Mouse (Mus musculus): ENCODE results near the gene Cdc42ep4.

The Cdc42ep4 gene

DNA sequence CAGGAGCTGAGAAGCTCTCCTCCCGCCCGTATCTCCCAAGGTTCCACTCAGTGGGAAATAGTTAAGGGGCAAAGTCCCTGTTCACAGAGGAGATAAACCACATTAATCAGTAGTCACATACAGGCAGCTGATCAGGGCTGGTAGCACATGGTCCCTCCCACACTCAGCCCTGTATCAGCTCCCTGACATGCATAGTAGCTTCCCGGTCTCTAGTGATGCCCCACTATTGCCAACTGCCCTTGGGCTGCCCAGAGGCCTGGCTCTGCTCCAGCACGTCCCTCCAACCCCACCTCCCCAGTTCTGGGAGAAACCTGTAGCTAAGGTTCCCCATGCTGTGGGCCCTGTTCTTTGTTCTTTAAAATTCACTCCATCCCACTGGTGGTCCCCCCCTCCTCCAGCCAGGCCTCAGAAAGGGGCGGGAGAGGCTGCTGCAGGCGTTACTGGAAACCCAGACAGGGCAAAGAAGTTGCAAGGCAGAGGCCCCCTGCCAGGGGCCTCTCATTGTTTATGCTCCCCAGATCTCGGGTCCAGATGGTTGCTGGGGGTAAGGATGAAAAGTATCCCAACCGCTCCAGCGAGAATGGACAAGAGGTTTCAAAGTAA, 1.8 kb downstream of the Cdc42ep4 start:
- no peak for ATAC-seq (ENCODE audit: low TSS enrichment)

DNA sequence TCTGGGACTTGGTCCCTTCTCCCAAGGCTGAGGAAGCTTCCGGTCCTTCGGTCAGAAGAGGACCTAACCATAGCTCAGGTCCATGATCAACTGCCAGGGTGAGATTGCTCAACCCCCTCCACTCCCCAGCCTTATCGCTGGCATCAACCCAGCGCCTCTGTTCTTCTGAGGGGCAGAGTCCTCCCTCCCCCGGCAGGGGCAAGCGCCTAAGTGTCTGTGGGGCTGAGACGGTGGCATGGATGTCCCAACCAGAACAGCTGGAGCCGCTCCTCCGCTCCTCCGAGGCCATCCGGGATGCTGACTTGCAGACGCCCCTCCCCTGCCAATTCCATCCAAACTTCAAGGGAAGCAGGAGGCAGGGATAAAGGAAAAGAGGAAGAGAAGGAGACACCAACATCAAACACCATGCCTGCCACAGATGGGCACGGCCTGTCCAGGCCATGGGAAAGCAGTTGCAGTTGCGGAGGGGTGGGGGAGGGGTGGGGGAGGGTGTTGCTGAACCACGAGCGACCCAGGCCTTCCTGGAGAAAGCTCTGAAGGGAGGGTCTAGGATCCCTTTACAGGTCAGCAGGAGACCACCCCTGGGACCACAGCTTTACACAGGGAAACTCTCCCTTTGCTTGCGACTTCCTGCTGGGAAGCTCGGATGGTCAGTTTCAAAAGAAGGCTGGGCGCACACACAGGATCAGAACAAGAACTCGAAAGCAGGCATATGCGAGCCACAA, 2.7 kb downstream of the Cdc42ep4 start:
- ATAC-seq (ENCODE audit: low TSS enrichment), result no peak

DNA sequence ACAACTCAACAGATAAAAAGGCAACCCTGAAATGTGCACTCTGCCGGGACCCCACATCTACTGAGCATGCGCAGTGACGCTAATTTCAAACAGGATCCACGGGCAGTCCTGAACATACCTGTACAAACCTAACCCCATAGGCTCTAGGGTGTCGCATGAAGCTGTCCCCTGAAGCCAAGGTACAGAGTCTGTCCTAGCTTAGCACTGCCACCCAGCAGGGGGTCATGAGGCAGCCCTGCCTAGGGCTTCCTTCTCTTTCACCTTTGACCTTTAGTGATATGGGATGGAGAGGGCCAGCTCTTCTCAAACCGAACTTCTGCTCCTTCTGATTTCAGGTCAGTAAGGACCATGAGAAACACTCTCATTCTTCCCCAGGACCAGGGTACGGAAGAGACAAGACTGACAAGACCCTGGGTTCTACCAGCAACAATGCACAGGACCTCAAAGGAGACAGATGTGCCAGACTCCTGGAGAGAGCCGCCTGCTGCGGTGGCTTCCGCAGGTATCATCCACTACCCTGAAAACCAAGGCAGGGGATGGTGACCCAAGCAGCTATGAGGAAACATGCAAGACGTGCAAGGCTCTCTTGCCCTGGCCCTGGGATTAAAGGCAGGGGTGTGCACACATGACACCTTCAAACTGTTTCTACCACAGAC, 3.8 kb downstream of the Cdc42ep4 start:
- no peak for ATAC-seq (ENCODE audit: low TSS enrichment)

DNA sequence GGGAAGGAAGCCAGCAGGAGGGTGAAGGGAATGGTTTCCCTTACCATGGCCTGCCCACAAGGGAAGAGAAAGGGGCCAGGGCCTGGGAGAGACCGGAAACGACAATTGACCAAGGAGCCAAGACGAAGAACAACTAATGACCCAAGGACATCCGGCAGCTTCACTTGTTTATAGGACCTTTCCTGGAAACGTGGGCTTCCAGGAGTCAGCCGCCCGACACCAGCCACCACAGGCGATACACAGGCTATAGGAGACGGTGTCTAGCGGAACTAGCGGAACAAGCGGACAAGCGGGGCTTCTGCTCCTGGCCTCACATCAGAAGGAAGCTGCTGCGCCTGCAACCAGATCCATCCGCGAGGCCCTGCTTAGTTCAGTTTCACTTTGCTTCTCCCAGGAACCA, 4.6 kb downstream of the Cdc42ep4 start:
- no peak for ATAC-seq (ENCODE audit: low TSS enrichment)

DNA sequence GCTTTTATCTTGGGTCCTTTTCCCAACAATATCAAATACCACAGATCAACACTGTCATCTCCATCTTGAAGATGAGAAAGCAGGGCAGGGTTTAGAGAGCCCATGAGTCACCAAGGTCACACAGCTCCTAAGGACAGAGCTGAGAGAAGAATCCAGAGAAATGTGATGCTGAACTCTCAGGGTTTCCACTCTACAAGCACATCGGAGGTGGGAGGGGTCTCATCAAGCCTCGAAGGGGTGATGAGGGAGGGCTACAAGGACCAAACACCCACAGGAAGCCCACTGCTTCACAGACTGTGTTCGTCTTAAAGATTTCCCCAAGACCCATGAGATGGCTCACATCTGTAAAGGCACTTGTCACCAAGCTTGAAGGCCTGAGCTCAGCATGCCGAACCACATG, 5.7 kb downstream of the Cdc42ep4 start:
- no peak for ATAC-seq (ENCODE audit: low TSS enrichment)

DNA sequence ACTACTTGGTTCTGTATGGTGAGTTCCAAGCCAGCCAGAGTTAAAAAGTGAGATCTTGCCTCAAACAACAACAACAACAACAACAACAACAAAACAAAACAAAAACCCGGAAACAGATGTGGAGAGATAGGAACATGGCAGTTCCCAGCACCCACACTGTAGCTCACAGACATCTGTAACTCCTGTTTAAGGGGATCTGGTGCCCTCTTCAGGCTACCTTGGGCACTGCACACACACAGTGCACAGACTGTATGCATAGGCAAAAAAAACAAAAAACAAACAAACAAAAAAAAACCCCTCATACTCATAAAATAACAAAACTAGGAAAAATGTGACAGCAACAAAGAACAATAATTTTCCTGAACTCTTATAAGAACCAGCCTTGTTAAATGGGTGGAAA, 8.7 kb downstream of the Cdc42ep4 start:
- ATAC-seq (ENCODE audit: low TSS enrichment), result no peak

DNA sequence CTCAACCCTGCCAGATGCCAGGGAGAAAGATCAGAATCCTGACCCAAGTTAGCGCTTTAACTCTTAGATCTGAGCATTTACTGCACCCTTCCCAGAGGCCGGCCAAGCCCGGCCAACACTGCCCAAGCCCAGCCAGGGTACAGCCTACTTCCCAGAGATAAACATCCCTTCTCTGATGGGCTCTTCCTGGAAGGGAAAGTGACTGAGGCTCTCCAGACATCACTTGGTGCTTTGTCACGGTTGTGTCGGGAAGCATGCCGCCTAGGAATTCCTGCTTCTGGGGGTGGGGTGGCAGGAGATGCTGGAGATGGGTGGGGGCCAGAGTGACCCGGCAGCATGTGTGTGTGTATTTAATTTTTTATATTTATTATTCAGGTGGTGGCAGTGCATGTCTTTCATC, 11.6 kb downstream of the Cdc42ep4 start:
- no peak for ATAC-seq (ENCODE audit: low TSS enrichment)

DNA sequence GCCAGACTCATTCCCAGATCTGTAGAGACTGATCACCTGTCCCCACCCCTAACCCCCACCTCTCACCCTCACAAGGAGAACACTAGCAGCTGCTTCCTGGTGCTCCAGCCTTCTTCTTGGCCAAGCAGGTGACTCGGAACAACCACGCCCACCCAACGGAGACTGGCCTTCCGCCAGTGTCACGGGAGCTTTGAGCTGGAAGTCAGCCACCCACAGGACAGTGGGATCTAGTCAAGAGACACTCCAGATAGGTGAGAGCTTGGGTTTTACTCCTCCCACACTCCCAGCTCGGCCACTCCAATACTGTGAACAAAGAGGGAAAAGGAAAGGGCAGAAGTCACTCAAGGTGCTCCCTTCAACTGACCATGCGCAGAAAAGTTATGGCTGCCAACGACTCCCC, 12.5 kb downstream of the Cdc42ep4 start:
- ATAC-seq (ENCODE audit: low TSS enrichment), result no peak

DNA sequence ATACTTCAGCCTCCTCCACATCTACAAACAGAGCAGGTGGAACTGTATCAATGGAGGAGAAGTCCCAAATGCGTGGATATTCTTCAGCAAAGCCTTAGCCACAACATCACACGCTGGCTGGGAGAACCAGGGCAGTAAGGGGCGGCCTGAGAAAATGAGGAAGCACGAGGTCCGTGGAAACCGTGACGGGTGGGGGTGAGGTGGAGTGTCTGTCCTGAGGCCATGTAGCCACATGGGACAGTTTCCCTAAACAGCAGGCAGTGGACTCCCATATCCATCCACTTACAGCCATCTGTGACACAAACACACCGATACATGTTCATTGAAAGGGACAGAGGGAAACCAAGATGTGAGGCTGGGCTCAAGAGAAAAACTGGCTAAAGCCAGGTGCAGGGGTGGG, 13.8 kb downstream of the Cdc42ep4 start:
- no peak for ATAC-seq (ENCODE audit: low TSS enrichment)

DNA sequence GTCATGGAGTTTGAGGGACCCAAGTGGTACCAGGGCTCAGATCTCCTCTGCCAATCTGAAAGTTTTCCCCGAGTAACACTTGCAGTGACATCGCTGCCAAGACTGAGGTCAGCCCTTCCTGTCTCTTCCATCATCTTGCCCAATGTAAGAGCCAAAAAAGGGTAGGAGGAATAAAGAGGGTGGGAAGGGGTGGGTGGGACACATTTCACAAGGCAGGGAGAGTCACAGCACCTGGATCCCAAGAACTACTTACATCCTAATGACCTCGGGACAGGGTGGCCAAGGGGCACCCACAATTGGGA, 14.2 kb downstream of the Cdc42ep4 start:
- ATAC-seq (ENCODE audit: low TSS enrichment), result no peak

DNA sequence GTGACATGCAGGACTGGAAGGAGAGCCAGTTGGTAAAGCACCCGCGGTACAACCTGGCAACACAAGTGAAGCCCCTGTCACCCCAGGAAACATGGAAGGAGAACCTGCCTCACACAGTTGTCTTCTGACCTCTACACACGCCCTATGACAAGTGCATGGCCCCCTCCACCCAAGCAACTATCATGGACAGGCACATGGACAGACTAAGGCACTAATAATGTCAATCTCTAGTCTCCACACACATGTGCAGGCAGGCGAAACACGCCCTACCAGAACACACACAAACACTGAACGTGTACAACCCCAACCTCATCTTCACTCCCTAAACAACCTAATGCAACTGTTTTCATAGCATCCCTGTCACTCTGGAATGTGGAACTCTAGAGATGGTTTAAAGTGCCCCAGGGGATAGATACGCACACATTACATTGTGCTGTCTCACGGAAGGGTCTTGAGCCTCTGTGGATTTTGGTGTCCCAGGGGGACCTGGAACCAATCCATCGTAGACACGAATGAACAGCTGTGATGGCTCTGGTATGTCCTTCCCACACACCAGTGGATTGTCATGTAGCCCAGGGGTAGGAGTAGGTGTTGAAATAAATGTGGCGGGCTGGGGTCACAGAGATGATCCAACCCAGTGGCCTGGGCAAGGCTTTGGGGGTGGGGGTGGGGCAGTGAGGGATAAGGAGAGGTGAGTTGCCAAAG, 14.7 kb downstream of the Cdc42ep4 start:
- ATAC-seq (ENCODE audit: low TSS enrichment), result no peak

DNA sequence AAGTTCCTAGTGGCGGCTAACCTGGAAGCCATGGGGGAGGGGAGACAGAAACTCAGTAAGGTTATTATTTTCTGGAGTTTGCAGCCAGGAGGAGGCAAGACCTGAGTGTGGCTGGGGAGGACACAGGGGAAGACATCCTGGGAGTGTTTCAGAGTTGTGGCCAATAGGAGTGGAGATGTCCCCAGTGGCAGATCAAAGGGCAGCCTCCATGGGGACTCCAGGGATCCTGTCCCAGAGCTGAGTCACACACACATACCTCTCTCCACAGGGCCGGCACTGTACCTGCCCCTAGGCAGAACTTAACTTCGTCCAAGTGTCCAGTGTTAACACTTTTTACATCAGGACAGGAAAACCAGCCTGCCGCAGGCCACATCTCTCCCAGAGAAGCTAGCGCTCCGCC, 16.5 kb downstream of the Cdc42ep4 start:
- no peak for ATAC-seq (ENCODE audit: low TSS enrichment)

DNA sequence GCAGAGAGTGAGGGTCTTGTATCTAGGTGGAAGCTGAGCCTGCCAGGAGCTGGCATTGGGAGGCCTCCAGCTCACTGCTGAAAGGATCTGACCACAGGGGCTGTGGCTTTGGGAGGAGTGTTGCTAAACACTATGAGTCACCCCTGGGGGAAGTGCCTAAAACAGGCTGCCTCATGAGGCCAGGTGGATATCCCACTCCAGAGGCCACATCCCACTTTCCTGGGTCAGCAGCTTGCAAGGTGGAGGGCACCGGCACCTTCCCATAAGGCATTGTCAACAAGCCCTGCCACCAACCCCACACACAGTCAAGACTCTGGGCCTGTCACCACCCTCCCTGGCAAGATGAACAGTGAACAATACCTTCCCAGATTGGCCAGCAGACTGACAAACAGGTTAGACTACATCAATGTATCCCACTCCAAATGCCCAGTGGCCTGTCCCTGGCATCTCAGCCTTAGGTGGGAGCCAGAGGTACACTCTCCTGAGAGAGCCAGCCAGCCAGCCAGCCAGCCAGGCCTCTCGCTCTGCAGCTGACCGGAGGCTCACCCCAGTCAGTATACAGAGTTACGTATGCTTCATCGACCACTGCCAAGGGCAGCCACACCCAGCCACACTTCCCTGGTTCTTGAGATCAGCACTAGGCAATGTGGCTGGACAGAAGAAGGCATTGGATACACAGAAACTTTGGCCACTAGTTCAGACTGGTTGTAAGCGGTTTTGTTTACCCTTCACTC, 17.9 kb downstream of the Cdc42ep4 start:
- ATAC-seq (ENCODE audit: low TSS enrichment), result no peak

DNA sequence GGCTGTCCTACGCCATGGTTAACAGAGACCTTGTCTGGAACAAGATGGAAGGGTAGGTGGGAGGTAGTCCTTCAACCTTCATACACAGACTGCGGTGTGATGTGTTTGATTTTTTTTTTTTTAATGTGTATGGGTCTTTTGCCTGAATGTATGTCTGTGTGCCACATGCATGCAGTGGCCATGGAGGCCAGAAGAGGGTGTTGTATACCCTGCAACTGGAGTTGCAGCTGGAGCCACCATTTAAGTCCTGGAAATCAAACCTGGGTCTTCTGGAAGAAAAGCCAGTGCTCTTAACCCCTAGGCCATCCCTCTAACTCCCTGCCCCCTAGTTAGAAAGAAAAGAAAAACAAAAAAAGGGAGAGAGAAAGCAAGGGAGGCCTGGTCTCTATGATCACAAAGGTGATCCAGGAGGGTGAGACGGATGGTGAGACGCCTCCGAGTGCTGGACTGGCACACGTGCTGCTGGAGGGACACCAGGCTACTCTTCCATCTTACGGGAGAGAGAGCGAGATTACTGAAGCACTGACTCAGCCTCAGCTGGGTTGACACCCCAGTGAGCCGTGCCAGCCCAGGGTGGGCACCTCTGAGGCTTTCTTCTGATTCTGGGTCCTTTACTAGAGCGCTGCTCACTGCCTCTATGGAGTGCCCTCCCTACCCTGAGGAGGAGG, 19.6 kb downstream of the Cdc42ep4 start:
- no peak for ATAC-seq (ENCODE audit: low TSS enrichment)

DNA sequence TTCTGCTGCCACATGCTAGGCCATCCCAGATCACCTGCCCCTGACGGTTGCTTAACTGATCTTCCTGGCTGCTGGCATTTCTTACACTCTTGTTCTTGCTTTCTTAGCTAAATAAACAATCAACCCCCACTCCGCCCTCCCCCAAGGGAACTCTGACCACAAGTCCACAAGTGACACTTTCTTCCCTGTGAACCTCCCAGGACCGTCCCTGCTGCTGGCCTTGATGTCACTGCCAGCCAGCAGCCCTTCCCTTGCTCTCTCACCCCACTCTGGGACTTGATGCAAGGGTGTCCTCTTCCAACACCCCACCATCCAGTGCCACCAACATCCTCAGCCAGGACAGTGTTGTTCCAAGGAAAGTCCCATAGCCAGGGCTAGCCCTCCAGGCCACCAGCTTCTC, 20.8 kb downstream of the Cdc42ep4 start:
- ATAC-seq (ENCODE audit: low TSS enrichment), result no peak

DNA sequence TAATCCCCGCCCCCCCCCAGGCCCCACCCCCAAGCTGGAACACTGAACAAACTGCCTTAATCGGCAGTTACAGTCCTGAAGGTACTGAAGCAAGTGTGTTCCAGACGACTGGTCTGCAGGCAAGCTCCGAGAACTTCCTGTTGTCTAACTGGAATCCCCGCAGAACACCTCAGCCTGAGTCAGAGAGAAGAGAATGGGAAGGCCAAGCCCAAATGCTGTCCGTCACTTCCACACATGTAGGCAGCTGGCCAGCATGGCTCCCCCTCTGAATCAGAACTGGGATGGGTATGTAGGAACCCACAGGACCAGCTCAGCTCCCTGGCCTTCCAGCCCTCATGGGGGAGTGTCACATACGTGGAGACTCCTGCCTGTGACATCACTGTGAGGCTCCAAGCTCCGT, 21.8 kb downstream of the Cdc42ep4 start:
- no peak for ATAC-seq (ENCODE audit: low TSS enrichment)

DNA sequence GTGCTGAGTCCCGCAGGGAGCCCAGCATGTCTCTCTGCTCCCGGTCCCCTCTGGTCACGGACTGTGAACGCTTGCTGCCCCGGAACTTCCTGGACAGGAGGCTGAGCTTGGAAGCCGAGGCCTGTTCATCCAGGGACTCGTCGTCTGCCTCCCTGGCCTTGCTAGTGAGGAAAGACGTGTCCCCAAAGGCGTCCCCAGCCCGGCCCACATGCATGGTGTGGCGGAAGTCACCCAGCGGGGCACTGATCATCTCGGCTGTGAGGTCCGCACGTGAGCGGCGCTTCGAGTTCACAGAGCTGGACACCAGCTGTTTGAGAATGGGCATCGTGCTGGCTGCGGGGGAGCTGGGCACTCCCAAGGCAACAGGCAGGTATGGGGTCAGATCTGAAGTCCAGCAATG, 22.4 kb downstream of the Cdc42ep4 start:
- no peak for ATAC-seq (ENCODE audit: low TSS enrichment)

DNA sequence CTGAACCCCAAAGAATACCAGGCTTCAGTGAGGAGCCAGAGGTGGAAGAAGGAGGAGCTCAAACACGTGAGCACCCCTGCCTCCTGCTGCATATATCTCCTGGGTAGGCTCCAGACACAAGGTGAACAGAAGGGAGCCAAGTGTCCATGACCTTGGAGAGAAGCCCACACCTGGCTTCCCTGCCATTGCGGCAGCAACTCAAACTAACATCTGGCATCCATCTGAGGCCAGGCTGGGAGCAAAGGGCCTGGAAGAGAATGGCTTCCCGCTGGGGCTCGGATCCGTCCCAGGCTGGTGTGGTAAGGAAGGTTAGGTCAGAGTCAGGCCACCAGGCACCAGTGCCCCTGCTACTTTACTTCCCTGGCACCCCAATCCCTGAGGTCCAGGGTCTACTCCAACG, 23.7 kb downstream of the Cdc42ep4 start:
- no peak for ATAC-seq (ENCODE audit: low TSS enrichment)

DNA sequence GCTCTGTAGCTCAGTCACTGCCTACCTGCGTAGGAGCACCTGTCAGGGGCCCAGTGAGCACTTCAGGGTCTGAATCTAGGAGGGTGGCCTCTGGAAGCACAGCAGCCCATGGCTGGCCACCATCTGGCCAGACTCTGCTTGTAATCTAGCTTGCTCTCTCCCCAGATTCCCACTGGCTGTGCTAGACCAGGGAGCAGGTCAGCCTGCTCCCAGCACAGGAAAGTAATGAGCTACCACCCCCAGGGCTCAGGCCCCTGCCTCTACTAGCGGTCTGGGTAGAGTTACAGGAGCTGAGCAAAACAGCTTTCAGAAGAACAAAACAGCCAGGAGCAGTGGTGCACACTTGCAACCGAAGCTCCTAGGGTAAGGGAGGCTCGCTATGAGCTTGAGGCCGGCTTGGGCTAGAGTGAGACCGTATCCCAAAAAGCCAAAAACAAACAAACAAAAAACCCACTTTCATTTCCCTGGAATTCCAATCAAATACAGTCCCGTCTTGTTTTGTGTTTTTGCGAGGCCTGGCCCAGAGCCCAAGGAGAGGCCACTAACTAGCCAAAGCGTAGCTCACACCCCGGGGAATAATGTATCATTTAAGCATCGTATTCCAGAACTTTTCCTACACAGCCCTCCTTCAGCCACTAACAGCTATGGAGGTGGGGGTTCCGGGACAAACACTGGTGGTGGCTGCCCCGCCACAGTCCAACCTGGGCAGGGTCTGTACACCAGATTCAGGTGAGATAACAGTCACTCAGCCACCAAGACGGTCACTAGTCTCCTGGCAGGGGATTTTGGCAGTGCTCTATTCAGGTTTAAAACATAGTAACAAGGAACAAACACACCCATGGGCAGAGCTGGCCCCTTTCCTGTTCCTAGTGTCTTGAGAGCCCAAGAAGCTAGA, 24.4 kb downstream of the Cdc42ep4 start:
- no peak for ATAC-seq (ENCODE audit: low TSS enrichment)

DNA sequence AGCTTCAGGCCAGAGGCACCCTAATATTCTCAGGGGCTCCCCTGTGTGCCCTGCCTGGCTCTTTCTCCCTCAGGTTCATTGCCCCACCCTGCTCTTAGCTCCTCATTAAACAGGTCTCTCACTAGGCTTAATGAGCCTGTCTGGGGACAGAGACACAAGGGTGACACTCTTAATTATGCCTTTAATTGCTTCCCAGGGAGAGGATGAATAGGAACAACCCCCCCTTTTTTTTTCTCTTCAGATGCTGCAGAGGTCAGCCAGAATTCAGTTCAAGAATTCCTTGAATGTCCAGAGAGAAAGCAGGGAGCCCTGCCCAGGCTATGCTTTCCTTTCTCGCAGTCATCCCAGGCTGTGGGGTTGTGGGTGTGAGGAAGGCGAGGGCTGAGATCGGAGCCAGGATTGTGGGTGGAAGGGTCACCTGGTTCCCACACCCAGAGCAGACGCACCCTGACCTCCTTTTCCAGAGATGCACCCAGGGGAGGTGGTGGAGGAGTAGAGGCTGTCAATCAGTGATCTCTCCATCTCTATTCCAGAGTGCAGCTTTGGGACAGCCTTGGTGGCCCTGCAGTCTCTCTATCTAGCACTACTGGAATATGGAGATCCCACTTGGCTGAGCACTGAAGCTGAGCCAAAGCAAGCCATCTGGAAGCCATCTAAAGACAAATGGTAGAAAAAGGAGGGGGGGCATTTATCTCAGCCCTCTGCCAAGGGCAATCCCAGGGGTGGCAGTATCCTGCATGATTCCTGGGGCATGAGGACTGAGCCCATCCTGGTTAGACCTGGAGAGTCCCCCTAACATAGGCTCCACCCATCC, 26.2 kb downstream of the Cdc42ep4 start:
- 0 out of 2 replicates have a peak, but pooled peaks have one; percentile 31 for ATAC-seq (ENCODE audit: low TSS enrichment)
